Mouse (Mus musculus) cerebellum, postnatal 14 days (tissue): ENCODE measurements at regions not wholly inside any gene's neighbourhood (a gene's known extent, or its start where the extent isn't known, plus 50 kb on each side); places are given as distances from the start of the nearest gene placed in this dataset.

Source experiments
- DNase-seq, 2 experiments: peaks; one replicate each; pipeline ENCODE4 v3.0.0; 2021; ENCODE audit warnings: mixed read lengths in 2 of 2

DNA sequence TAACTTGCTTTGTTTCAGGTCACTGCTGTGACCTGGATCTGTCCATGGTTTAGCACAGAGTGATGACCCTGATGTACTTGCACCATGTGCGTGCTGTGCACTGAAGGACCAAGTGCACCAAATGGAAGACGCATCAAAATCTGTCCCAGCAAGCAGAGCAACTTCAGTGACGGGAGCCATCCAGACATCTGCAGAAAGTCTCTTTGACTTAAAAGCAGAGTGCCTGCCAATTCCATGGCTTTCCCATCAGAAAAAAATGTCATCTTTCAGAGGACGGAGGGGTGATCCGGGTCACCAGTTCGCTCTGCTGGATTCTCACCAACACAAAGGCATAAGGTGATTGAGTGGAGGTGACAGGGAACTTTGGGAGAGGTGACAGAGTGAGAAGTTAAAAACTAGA, 351.4 kb downstream of the Dhx35 start:
- no peak for DNase-seq

DNA sequence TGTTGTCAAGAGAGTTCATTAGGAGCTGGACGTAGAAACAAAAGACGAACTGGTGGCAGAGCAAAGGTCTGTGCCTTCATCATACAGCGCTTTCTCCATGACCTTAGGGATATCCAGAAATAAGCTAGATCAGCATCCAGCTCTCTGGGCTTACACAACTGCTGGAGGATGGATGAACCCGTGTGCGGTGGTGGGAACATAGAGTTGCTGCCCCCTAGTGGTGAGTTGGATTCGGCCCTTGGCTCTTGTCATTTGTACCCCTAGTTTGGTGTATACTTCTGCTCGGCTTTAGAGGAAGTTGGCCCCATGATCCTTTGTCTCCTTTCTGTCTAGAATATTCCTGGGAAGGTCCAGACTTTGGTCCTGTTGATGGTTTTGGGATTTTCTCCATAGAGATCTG, 369.4 kb downstream of the Dhx35 start:
- DNase-seq, result peak; percentile 65 to 68

DNA sequence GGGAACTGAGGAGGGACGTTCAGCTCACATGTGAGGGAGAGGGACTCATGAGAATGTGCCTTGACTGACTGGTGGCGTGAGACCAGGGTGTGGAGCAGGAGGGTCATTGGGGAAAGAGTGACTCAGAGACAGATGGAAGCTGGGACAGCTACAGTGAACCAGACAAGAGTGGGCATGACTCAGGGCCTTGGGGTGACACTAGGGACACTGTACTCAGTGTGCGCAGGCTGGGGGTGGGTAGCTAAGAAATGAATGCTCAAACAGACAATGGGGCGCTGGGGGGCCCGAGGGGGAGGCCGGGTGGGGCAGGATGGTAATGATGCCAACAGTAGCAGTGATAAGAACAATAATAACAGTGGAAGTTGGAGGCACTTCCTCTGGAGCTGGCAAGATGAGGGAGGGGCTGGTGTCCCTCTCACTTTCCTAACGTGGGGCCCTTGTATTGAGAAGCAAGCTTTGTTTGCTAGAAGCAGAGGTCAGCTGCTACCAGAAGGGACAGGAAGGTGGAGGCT, 374.0 kb downstream of the Dhx35 start:
- no peak for DNase-seq

DNA sequence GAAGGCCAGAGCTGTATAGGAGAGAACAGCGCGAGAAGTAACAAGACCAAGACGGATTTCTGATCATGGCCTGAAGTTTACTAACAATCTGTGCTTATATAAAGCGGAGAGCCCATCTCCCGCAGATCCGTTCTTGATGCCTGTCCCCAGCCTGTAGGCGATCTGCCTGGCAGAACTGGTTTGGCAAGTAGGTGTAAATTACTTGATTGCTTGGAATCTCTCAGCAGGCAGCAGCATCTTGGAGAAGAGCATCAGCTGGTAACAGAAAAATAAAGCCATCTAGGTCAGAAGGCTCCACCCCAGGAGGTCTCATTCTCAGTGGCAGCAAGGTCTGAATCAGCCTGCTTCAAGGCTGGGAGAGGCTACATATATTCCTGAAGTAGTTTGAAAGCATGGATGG, 401.5 kb downstream of the Dhx35 start:
- peak; percentile 5 to 8 for DNase-seq

DNA sequence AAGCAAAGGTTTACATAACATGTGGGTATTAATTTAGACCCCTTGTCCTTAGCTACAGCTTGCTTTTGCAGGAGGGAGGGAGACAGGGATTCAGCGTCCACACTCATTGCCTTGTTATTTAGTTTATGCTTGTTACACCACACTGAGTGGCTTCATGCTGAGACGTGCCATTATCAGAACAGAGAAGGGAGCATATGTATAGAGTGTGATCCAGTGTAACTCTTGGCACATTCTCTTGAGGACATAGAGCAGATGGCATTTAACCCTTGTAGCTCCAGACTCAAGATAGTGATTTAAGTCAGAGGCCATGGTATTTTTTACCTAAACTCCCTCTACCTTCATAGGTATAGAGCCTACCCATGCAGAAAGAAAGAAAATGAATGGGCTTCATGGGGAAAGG, 437.7 kb downstream of the Dhx35 start:
- no peak for DNase-seq

DNA sequence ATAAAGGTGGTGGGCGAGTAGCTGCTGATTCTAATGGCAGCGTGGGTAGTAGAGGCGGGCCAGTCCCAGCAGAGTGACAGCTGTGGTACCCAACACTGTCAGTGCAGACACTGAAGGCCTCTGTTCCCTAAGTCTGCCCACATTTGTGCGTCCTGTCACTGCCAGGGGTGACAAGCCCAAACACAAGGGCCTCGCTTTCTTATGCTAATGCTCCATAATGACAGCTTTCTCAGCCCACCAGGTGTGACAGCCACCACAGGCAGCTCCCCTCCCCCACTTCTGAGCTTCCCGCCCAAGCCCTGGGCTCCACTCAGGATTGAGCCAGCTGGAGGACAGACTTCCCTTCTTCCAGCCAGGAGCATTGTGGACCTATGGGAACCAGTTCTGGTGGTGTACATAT, 440.4 kb downstream of the Dhx35 start:
- no peak for DNase-seq

DNA sequence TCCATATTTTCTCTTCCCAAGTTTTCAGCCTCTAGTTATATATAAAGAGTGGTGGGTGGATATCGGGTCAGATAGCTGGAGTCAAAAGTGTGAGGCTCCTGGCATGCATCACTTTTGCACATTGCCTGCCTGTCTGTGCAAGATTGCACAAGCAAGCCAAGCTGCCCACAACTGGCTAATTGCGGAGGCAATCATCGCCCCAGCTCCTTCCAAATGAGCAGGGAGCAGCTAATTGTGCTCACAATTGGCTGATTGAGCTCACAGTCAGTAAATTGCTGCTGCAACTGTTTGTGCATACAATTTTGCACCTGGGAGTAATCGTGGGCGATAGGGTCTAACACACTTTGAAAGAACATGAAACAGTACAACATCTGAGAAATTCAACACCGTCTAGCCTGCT, 455.5 kb downstream of the Dhx35 start:
- DNase-seq, result no peak

DNA sequence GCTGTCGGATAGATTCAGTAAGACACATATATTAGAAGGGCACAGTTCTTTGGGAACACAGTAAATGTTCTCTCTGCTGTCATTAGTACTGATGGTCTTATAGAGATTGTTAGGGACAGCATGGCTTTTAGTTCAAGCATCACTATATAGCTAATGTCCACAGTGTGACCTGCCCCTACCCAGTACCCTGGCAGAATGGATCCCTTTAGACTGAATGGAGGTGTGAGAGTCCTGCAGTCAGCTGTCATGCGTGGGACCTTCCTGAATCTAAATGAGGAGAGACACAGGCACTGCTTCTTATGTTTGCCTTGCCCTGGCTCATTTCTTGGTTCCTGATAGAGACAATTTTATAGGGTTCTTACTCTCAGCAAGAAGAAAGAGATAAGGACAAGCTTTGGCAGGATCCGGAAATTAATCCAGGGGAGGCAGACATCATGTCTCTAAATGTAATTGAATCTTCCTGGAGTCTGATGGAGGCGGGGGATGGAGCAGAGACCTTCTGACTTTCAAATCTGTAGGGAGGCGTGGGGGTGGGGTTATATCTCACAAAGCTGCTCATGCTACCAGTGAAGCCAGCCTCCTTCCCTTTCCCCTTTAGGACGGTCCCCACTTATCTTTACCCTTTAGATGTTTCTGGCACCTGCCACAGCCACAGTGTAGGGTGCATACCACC, 456.5 kb downstream of the Dhx35 start:
- DNase-seq, result no peak

DNA sequence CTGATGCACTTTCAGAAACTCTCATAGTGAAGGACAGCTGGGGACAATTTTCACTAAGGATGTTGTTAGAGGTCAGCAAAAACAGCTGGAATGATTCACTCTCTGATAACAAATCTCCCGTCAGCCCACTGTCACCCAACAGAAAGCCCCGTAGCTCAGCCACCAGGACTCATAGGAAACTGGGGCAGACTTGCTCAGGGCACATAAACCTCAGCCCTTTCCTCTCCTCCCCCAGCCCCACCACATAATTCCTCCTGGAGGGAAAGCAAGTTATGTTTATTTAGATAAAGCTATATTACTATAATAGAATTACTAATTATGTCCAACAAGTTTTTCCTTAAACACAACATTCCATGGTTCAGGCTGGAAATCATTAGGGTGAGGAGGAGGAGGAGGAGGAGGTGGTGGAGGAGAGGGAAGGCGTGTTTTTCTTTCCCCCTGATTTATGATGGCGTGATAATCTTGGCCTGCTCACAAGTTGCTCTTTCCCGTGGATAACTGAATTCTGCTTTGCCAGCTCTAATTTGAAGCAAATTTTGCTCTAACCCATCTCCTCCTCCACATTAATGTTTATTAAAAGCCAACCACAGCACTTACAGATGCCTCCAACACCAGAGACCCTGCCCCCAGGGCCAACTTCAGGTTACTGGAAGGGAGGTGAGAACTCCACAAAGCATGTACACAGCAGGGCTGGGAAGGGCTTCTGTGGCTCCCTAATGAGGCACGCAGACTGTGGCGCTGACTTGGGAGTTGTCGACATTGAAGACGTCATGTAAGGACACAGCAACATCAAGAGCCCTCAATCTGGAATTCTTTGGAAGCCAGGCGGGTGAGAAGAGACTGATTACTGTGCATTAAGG, 475.8 kb downstream of the Dhx35 start:
- DNase-seq, result no peak

DNA sequence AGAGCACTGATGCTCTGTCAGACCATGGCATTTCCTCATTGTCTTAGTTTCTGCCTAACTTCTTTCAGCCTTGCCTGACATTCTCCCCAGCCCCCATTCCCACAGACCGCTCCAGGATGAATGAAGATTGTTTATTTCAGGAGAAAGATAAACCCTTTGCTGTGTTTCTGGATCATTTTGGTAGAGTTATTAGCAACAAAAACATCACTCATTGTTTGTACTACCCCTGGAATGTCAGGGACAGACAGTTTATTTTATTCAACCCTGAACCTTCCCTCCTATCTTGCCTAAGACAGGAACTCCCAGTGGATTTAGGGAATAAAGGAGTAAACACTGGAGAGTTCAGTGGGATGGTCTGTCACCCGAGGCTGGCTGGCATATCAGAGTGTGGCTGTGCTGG, 484.3 kb downstream of the Dhx35 start:
- DNase-seq, result no peak

DNA sequence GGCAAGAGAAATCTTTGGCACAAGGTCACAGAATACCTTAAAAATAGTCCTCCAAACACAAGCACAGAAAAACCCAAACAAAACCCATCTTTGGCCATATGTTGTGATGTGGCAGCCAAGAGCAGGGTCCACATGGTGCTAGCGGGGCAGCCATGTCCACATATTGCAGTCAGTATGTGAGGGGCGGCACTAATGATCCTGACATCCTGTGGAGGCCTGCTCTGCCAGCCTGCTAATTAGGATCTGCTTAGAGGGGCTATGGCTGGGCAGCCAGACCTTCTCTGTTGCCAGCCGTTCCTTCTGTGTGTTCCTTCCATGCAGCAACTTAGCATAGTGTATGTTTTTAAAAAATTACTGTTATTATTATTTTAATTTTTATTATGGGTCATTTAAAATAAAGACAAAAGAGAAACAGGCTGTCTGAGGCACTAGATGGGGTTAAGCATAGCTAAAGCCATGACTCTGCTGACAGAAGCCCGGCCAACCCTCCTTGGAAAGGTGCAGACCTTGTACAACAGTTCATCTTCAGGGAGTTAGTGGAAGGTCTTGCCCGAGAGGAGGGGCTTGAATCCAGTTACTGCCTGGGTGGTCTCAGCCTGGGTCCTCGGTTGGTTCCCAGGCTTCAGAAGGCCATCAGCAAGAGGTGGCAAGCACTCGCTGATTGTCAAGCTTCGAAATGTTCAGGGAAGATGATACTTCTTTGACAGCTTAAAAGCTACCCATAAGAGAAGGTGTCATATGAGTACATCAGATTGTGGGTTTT, 487.1 kb downstream of the Dhx35 start:
- DNase-seq, result peak; percentile 70 to 77

DNA sequence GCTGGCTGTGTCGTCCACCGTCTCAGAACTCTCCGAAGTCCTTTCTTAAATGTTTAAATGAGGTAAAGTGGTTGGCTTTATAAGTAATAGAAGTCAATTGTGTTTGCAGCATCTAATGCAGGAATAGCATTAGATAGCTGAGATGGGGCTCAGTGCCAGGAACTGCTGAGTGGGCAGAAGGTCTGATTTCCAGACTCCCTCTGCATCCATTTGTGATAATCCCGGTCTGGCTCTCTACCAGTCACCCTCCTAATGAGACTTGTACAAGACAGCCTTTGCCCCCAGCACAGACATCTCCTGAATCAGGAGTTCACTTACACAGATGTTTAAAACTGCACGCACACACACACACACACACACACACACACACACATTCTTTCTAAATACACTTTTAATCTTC, 489.5 kb downstream of the Dhx35 start:
- DNase-seq, result peak; percentile 90 to 93

DNA sequence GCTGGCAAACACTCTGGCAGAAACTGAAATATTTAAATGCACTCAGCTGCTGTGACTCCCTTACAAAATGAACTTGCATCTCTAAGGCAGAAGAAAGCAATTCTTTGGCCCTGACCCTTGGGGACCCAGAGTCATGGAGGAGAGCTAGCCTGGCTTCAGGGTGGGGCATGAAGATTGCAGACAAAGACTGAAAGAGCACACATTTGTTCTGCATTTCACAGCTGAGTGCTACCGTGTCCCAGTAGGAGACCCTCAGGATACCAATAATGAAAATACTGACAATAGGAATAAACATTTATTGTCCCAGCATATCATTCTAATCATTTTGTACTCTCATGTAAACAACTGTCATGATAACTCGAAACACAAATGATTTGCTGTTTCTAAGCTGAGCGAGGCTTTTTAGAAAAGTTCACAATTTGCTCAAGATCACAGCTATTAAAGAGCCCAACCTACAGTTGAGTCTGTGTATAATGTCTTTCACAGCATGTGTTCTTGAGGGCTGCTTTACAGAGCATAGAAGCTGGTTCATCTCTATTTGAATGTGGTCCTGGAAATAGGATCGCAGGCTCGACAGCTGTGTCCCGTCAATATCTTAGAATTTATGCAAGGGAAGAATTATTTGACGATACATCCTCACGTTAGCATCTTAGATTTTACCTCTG, 490.1 kb downstream of the Dhx35 start:
- no peak for DNase-seq

DNA sequence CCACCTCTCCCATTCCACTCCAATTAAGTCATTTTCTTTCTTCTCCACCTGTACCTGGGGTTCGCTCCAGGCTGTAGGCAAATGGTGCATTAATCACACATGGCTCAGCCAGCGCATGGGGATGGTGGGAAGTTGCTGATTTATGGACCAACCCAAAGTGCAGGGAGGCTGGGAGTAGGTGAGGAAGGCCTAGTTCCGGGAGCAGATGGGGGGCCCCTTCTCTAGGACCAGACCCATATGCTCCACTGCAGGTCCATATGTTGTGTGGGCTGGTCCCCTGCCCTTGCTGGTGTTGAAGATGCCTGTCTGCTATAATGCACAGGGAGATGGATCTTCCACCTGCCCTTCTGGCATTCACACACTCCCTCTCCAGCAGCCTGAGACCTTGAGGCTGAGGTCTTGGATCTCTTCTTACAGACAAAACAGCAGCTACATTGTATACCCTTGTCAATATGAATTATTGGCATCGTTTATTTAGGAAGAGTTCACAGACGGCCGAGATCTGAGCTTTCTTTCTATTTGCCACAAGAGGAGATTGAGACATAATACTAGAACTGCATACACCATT, 493.5 kb downstream of the Dhx35 start:
- peak; percentile 44 to 68 for DNase-seq

DNA sequence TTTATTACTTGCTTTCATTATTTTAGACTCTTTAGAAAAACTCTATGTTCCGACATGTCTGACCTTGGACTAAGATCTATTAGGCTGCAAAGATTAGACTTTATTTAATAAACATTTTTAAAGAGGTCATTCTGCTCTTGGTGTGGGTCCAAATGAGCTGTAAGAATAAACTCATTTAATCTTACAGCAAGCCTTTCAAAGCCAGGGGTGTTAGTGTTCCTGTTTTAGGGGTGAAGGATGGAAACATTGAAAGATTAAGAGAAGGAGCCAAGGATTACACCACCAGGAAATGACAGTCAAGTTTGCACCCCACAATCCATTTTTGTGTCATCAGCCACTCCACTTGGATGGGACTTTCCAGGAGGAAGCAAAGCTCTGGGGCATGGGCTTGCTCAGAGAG, 495.5 kb downstream of the Dhx35 start:
- DNase-seq, result no peak

DNA sequence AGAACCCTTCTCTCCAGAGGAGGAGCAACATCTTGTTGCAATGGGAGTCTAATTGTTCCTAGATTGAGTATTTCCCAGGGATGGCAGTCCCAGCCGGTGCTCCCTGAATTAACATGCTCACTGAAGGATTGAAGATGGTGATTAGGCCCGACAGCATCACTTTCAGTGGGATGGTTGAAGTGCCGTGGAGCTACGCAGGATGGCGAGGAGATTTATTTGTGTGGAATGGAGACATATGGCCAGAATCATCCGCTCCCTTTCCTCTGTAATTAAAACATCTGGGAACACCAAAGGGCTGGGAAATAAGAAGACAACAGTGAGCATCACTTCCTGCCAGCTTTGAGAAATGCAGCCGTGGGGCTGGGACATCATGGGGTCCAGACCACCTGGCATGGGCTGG, 512.4 kb downstream of the Dhx35 start:
- peak; percentile 10 to 25 for DNase-seq

DNA sequence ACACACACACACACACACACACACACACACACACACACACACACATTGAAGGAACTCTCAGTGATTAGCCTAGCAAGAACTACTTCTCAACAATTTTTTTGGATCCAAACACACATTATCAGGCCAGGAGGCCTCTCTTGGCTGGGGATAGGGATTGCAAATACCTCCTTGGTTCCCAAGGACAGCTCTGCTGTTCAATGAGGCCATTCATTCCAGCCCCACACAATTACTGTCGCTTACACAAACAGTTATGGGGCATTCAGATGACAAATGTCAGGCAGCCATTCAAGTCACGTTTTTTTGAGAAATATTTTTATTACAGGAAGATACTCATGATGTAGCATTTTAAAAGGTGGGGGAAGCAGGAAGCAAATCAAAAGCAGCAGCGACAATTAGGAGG, 540.1 kb downstream of the Dhx35 start:
- peak in 1 of 2 experiments; percentile 3 for DNase-seq

DNA sequence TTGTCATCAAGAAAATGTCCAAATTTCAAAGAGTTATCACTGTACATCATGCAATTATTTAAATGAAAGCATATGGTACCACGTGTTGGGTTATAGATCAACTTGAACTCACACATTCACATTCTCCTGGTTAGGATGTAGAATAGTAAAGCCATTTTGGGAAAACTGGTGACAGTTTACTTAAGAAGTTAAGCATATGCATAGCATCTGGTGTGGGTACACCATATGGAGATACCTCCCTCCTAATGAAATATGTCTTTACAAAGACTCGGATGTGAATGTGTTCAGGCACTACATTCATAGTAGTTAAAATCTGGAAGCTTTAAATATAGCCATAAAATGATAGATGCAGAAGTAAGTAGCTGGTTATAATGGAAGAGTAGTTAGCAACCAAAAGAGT, 542.0 kb downstream of the Dhx35 start:
- no peak for DNase-seq

DNA sequence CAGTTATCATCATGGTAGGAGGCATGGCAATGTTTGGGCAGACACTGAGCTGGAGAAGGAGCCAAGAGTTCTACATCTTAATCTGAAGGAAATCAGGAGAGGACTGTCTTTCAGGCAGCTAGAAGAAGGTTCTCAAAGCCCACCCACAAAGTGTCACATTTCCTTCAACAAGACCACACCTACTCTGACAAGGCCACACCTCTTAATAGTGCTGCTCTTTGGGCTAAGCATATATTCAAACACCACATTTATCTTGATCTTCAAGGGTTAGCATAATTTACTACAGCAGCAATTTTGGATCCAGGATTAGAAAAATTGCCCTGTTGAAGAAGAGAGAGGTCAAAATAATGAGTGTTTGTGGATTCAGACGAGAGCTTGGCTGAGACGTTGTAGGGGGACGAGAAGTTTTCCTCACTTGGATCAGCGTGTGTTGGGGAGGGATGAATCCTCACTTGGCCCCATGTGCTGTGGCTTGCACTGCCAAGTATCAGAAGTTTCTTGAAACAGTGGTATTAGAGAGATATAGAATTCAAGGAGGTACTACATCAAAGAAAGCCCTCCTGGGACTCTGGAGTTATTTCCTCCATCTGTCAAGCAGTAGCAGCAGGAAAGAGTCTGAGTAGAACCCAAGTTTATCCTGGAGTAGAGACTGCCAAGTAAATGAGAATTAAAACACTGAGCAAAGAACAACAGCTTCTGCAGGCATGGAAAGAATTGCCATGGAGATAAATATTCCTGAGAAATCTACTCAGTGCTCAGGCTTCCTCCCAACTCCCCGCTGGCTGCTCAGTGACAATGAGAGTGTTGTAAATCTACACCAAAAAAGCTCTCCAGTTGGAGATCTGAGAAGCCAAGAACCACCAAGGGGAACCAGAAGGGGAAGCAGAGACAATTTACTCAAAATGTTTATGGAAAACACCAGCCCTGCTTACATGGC, 549.3 kb downstream of the Dhx35 start:
- peak in 1 of 2 experiments; percentile 5 for DNase-seq

DNA sequence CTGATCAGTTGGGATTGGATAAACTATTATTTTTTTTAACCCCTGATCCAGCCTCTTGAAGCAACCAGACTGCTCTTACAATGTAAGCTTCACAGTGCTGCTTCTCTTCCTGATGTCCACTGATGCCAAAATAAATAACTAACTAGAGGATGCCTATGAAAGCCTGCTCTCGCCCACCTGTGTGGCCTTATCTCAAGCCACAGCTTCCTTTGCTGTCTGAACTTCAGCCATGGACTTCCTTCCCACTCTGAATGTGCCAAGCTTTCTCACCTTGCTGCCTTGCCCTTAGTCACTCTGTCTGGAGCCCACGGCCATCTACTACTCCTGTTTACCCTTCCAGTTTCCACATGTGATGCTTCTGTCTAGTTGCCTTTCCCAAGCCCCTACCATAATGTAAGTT, 559.6 kb downstream of the Dhx35 start:
- DNase-seq, result no peak

DNA sequence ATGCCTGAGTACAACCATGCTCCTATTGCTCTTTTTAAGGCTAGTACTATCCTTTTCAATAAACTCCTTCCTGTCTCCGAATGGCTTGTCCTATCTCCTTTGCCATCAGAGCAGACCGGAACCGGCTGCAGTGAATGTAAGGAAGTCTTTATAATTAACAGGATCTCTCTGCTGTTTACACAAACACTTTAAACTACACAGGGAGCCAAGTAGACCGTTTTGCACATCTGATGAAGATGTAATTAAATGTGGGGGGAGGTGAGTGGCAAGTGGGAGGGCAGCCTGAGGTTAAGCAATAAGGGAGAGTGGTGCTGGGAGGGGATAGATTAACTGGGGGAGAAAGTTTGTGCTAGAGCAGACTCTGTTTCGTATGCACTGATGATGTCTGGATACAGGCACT, 561.9 kb downstream of the Dhx35 start:
- no peak for DNase-seq
